Mouse (Mus musculus) hindbrain, embryonic 16.5 days (tissue): ENCODE data around the gene Acpp. TPM values are rescaled to one million over a fixed set of nuclear protein-coding genes. Genes with fewer than 3 reads are reported as not detected.

Experiments used
- ATAC-seq: fragments of 200-750 bp; cut with Nextera tagmentation; 2 replicates; pipeline ENCODE4 v1.8.0; 2017; ENCODE audit warnings: moderate TSS enrichment, moderate library complexity
- H3K27ac ChIP-seq: fragments of 300-500 bp; sonication (generic); 2 replicates; pipeline ENCODE4 v1.5.1; 2014; ENCODE audit warnings: low read depth, mild to moderate bottlenecking, control low read depth, low read length, moderate library complexity
- H3K27me3 ChIP-seq: fragments of 300-500 bp; sonication (generic); replicated peaks from 2 replicates; pipeline ENCODE4 v1.6.1; 2014; ENCODE audit warnings: low read length; ENCODE audit not compliant: control insufficient read depth, insufficient read depth
- H3K36me3 ChIP-seq: fragments of 300-500 bp; sonication (generic); 2 replicates; pipeline ENCODE4 v1.6.1; 2014; ENCODE audit warnings: mild to moderate bottlenecking, low read length, moderate library complexity, mixed read lengths; ENCODE audit not compliant: control insufficient read depth, insufficient read depth
- H3K4me1 ChIP-seq: fragments of 300-500 bp; sonication (generic); 2 replicates; pipeline ENCODE4 v1.6.1; 2014; ENCODE audit warnings: low read depth, low read length; ENCODE audit not compliant: control insufficient read depth, insufficient read depth
- H3K4me2 ChIP-seq: fragments of 300-500 bp; sonication (generic); 2 replicates; pipeline ENCODE4 v1.6.1; 2014; ENCODE audit warnings: mild to moderate bottlenecking, low read length, control low read depth, moderate library complexity
- H3K4me3 ChIP-seq: fragments of 300-500 bp; sonication (generic); 2 replicates; pipeline ENCODE4 v1.5.1; 2014; ENCODE audit warnings: mild to moderate bottlenecking, low read length, control low read depth, moderate library complexity
- H3K9ac ChIP-seq: fragments of 300-500 bp; sonication (generic); 2 replicates; pipeline ENCODE4 v1.6.1; 2014; ENCODE audit warnings: low read depth, mild to moderate bottlenecking, control low read depth, low read length, moderate library complexity
- H3K9me3 ChIP-seq: fragments of 300-500 bp; sonication (generic); 2 replicates; pipeline ENCODE4 v1.6.1; 2014; ENCODE audit warnings: mild to moderate bottlenecking, low read length, moderate library complexity; ENCODE audit not compliant: control insufficient read depth
- WGBS: fragments of 180-500 bp; shearing (Covaris S2); extraction: QIAGEN DNeasy Blood & Tissue Kit; methylation state at CpG from one replicate; pipeline ENCODE4 v1.1.7; 2014; 5-methylcytosine and 5-hydroxymethylcytosine counted together
- polyA plus RNA-seq: library from polyadenylated mRNA; unstranded; fragments of >200 nt; fragmentation: Nextera tagmentation; extraction: Ambion mirVana; gene quantifications from 2 replicates; pipeline ENCODE4 v1.2.1, GENCODE M21; 2015

Acpp gene
- polyA plus RNA-seq, 1 experiment from 2014 or later: 0.30 TPM

- 0 out of 2 replicates have a peak, but pooled peaks have one; percentile 45 for ATAC-seq
- Histone ChIP-seq H3K36me3 (no peaks in the 10 kb centered on the region), H3K4me3 (no peak overlapping the region), H3K27ac (no peak overlapping the region), H3K27me3 (no peaks in the 10 kb centered on the region), H3K9me3 (no peaks in the 10 kb centered on the region), H3K4me2 (no peak overlapping the region), H3K4me1 (no peaks in the 10 kb centered on the region), H3K9ac (no peak overlapping the region)
- 8% methylated on average over 10 of the region's 10 CpGs for WGBS
Observed at GRCm38 (mm10) chr9:104315499-104315898, 22.0 kb downstream of the Acpp start.

DNA sequence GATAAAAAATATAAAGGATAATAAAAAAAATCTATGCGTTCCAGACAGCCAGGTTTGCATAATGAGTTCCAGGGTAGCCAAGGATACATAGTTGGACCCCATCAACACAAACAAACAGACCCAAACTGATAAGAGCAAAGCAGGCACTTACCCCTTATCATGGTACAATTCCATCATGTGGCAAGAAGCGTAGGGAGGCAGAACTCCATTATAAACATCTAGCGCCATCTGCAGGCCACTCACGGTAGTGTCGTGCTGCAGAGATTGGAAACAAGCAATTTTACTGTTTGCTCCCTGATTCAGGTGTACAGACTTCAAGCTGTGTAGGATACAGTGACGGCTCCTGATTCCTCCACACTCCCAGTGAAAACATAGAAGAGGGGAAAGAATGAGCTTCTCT is 30.8 kb downstream of the Acpp start:
- 12% methylated on average over 6 of the region's 6 CpGs for WGBS
- no peak for ATAC-seq

DNA sequence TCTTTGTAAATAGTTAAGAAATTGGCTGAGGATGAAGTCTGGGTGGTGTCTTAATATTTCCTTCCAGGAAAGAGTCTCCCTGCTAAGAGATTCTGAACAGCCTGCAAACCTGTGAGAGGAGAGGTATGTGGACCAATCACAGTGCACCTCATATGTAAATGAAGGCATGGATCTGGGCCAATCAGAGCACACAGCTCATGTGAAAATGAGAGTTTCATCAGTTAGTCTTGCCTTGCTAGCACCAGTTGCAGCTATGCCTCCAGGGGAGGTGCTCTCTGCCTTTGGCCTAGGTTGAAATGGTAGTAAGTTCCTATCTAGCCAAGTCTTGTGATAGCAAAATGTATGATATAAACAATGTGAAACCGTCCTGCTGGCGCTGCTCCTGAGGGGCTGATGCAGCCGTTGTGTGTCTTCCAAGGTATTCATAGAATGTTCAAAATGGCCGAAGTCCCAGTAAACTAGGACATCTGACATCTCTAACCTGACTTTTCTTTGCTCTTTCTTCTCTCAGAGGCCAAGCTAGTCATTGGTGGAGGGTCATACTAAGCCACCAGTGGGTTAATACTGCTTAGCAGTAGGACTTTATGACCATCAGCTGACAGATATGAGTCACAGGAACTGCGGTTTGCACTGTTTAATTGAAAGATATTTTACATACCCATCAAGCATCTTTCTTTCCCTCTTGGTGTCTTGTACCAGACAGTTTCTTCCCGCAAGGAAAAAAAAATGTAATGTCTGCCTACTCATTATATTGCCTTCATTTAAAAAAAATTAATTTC is 32.0 kb downstream of the Acpp start:
- H3K4me2 ChIP-seq: no peak overlapping the region
- H3K27me3 ChIP-seq: no peaks in the 10 kb centered on the region
- H3K9me3 ChIP-seq: no peaks in the 10 kb centered on the region
- H3K36me3 ChIP-seq: no peaks in the 10 kb centered on the region
- 91% methylated on average over 6 of the region's 6 CpGs for WGBS
- no peak overlapping the region for H3K27ac ChIP-seq
- H3K9ac ChIP-seq: no peak overlapping the region
- ATAC-seq: no peak
- H3K4me1 ChIP-seq: no peaks in the 10 kb centered on the region
- no peak overlapping the region for H3K4me3 ChIP-seq

More for the DNA sequence above, 30.8 kb downstream of the Acpp start:
- no peak overlapping the region for H3K27ac ChIP-seq
- no peak overlapping the region for H3K9ac ChIP-seq
- no peak overlapping the region for H3K4me3 ChIP-seq
- no peaks in the 10 kb centered on the region for H3K27me3 ChIP-seq
- H3K9me3 ChIP-seq: no peaks in the 10 kb centered on the region
- H3K4me1 ChIP-seq: no peaks in the 10 kb centered on the region
- no peak overlapping the region for H3K4me2 ChIP-seq
- H3K36me3 ChIP-seq: no peaks in the 10 kb centered on the region

DNA sequence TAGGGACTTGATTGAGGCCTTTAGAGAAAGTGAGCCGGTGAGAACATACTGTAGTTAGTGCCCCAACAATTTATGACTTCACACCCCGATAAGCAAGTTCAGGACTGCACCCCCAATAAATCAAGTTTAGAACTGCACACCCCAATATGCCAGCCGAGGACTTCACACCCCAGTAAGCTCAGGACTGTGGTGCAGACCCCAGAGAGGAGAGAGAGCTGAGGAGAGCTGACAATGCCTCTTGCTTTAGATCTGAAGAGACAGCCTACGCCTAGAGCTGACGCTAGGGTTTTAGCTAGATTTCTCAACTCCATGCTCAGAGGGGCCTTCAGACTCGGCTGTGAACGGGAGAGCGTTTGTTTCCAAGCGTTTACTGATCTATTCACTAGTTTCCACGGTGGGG is 32.7 kb downstream of the Acpp start:
- Histone ChIP-seq H3K27ac (no peak overlapping the region), H3K9ac (no peak overlapping the region), H3K4me1 (no peaks in the 10 kb centered on the region), H3K36me3 (no peaks in the 10 kb centered on the region), H3K27me3 (no peaks in the 10 kb centered on the region), H3K4me2 (no peak overlapping the region), H3K4me3 (no peak overlapping the region), H3K9me3 (no peaks in the 10 kb centered on the region)
- ATAC-seq: no peak
- WGBS: 81% methylated on average over 10 of the region's 10 CpGs

- no peak overlapping the region for H3K4me2 ChIP-seq
- no peak overlapping the region for H3K27ac ChIP-seq
- H3K9ac ChIP-seq: no peak overlapping the region
- 84% methylated on average over 4 of the region's 4 CpGs for WGBS
- H3K27me3 ChIP-seq: no peaks in the 10 kb centered on the region
- H3K36me3 ChIP-seq: no peaks in the 10 kb centered on the region
- no peaks in the 10 kb centered on the region for H3K9me3 ChIP-seq
- no peak overlapping the region for H3K4me3 ChIP-seq
- ATAC-seq: no peak
- H3K4me1 ChIP-seq: no peaks in the 10 kb centered on the region
Observed at GRCm38 (mm10) chr9:104304376-104304775, 33.2 kb downstream of the Acpp start.

- Histone ChIP-seq H3K36me3 (no peaks in the 10 kb centered on the region), H3K27me3 (no peaks in the 10 kb centered on the region), H3K9me3 (no peaks in the 10 kb centered on the region), H3K27ac (no peak overlapping the region), H3K4me3 (no peak overlapping the region), H3K4me1 (no peaks in the 10 kb centered on the region), H3K4me2 (no peak overlapping the region), H3K9ac (no peak overlapping the region)
- no peak for ATAC-seq
- 84% methylated on average over 12 of the region's 12 CpGs for WGBS
Observed at GRCm38 (mm10) chr9:104300569-104300968, 37.0 kb downstream of the Acpp start.

- Histone ChIP-seq H3K4me2 (no peak overlapping the region), H3K27ac (no peak overlapping the region), H3K4me1 (no peaks in the 10 kb centered on the region), H3K9me3 (no peaks in the 10 kb centered on the region), H3K27me3 (no peaks in the 10 kb centered on the region), H3K9ac (no peak overlapping the region), H3K4me3 (no peak overlapping the region), H3K36me3 (no peaks in the 10 kb centered on the region)
- ATAC-seq: no peak
- WGBS: 76% methylated on average over 3 of the region's 3 CpGs
Observed at GRCm38 (mm10) chr9:104297041-104297440, 40.5 kb downstream of the Acpp start.

DNA sequence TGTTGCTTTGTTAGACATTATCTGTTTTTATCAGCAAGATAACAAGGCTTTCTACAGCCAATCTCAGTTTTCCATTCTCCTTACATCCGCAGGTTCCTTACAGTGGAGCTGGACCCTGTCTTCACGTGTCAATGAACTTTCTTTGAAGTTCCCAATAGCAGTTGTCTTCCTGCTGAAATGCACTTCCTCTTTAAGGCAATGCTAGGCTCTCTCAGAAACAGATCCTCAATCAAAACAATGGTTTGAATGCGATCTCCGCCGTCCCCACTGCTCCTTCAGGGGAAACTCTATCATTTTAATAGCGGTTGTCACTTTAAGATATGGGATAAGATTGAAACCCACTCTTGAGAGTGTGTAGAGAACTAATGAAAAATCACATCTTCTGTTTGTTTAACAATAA is 52.6 kb downstream of the Acpp start:
- H3K4me3 ChIP-seq: no peak overlapping the region
- no peak overlapping the region for H3K27ac ChIP-seq
- 75% methylated on average over 6 of the region's 6 CpGs for WGBS
- no peak overlapping the region for H3K4me2 ChIP-seq
- no peak overlapping the region for H3K9ac ChIP-seq
- H3K27me3 ChIP-seq: no peaks in the 10 kb centered on the region
- H3K4me1 ChIP-seq: no peaks in the 10 kb centered on the region
- no peak for ATAC-seq
- H3K36me3 ChIP-seq: no peaks in the 10 kb centered on the region
- H3K9me3 ChIP-seq: no peaks in the 10 kb centered on the region

- H3K9ac ChIP-seq: no peak overlapping the region
- WGBS: 19% methylated on average over 8 of the region's 8 CpGs
- H3K4me2 ChIP-seq: no peak overlapping the region
Observed at GRCm38 (mm10) chr9:104282536-104282935, 55.0 kb downstream of the Acpp start.

More at GRCm38 (mm10) chr9:104282536-104282935, 55.0 kb downstream of the Acpp start:
- Histone ChIP-seq H3K27me3 (no peaks in the 10 kb centered on the region), H3K27ac (no peak overlapping the region), H3K4me3 (no peak overlapping the region), H3K9me3 (no peaks in the 10 kb centered on the region), H3K4me1 (no peaks in the 10 kb centered on the region), H3K36me3 (no peaks in the 10 kb centered on the region)
- no peak for ATAC-seq
